Mouse (Mus musculus) macrophage (primary cell): ENCODE results near the gene Dhfr. TPM values are rescaled to one million over a fixed set of nuclear protein-coding genes. Genes with fewer than 3 reads are reported as not detected.

Source experiments
- H3K27ac ChIP-seq: fragments of 350-480 bp; formaldehyde crosslinking; 2 replicates; pipeline ENCODE4 v1.9.0; 2021
- H3K36me3 ChIP-seq: fragments of 350-480 bp; formaldehyde crosslinking; 2 replicates; pipeline ENCODE4 v1.9.0; 2021; ENCODE audit errors: inconsistent target
- H3K4me3 ChIP-seq: fragments of 350-480 bp; formaldehyde crosslinking; 2 replicates; pipeline ENCODE4 v1.9.0; 2021; ENCODE audit errors: inconsistent target
- H3K79me2 ChIP-seq: fragments of 350-480 bp; formaldehyde crosslinking; 2 replicates; pipeline ENCODE4 v1.9.0; 2021; ENCODE audit errors: inconsistent target
- WGBS: methylation state at CpG from one replicate; pipeline ENCODE4 v1.1.7; 2026; ENCODE audit warnings: inconsistent platforms; ENCODE audit not compliant: missing documents; 5-methylcytosine and 5-hydroxymethylcytosine counted together
- polyA plus RNA-seq: library from polyadenylated mRNA; stranded (reverse); fragments of 250-400 nt; gene quantifications from 3 replicates; pipeline ENCODE4 v1.2.4, GENCODE M21; 2018; ENCODE audit warnings: inconsistent platforms

Gene Dhfr
- polyA plus RNA-seq, 1 experiment from 2014 or later, result 3.4 TPM

- 65% methylated on average over 3 of the region's 3 CpGs for WGBS
- Histone ChIP-seq H3K79me2 (no peaks in the 10 kb centered on the region), H3K36me3 (no peaks in the 10 kb centered on the region), H3K27ac (no peak overlapping the region), H3K4me3 (no peak overlapping the region)
Observed at GRCm38 (mm10) chr13:92423711-92424110, 69.2 kb downstream of the Dhfr start.

DNA sequence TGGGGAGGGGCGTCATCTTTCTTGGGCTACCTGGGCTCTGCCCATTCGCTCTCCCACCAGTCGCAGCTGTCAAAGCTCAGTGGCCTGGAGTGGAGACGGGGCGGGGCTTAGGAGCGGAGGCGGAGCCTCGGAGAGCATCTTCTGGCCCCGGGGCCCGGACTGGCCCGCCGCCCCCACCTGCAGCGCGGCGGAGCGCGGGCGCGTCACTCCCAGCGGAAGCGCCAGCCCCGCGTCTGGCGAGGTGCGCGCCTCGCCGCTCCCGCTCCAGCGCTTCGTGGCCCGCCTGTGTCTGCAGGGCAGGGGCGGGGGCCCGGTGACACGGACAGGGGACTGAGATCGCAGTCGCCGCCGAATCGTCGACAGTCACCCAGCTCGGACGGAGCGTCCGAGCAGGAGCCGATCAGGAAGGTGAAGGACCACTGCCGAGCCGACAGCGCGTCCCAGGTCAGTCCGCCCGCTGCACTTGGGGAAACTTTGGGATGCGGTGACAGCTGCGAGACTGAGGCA is 71.3 kb downstream of the Dhfr start, which contains the start of gene Ankrd34b:
Ankrd34b (plus strand) TSS at position 139 of the 507 bp plus-strand sequence.
- Histone ChIP-seq H3K36me3 (no peaks in the 10 kb centered on the region), H3K27ac (no peak within 1 kb of the TSS), H3K4me3 (no peak within 1 kb of the TSS), H3K79me2 (no peaks in the 10 kb centered on the region)
- 2% methylated on average over 46 of the region's 54 CpGs for WGBS

GRCm38 (mm10) chr13:92426294-92427051 is 71.9 kb downstream of the Dhfr start:
- Histone ChIP-seq H3K27ac (no peak overlapping the region), H3K4me3 (no peak overlapping the region), H3K36me3 (no peaks in the 10 kb centered on the region), H3K79me2 (no peaks in the 10 kb centered on the region)
- WGBS, result 3% methylated on average over 79 of the region's 92 CpGs

- Histone ChIP-seq H3K4me3 (no peak overlapping the region), H3K79me2 (no peaks in the 10 kb centered on the region), H3K36me3 (no peaks in the 10 kb centered on the region), H3K27ac (no peak overlapping the region)
- WGBS, result 59% methylated on average over 4 of the region's 4 CpGs
Observed at GRCm38 (mm10) chr13:92427351-92427855, 72.9 kb downstream of the Dhfr start.

Other genes starting within 250 kb of the Dhfr start
- 0.09 TPM in 1 of 3 replicates, not detected in the others for gene Rasgrf2, start 223.1 kb upstream of the Dhfr start, polyA plus RNA-seq
- gene Gm20379, start 48.7 kb upstream of the Dhfr start, polyA plus RNA-seq, result not detected in 3 replicates
- 5.7 to 8.1 TPM (median 7.4 TPM) in 3 replicates for gene Msh3, start 277 bp downstream of the Dhfr start, polyA plus RNA-seq
- gene Ankrd34b, start 71.2 kb downstream of the Dhfr start, polyA plus RNA-seq, result not detected in 3 replicates
- gene Fam151b, start 129.3 kb downstream of the Dhfr start, polyA plus RNA-seq, result 6.2 to 7.4 TPM (median 6.4 TPM) in 3 replicates
- 13.9 to 17.0 TPM (median 15.7 TPM) in 3 replicates for gene Zfyve16, start 176.1 kb downstream of the Dhfr start, polyA plus RNA-seq
- gene Spz1, start 221.4 kb downstream of the Dhfr start, polyA plus RNA-seq, result not detected in 3 replicates